Mouse (Mus musculus): ENCODE measurements around the gene Enpp5.

DNA sequence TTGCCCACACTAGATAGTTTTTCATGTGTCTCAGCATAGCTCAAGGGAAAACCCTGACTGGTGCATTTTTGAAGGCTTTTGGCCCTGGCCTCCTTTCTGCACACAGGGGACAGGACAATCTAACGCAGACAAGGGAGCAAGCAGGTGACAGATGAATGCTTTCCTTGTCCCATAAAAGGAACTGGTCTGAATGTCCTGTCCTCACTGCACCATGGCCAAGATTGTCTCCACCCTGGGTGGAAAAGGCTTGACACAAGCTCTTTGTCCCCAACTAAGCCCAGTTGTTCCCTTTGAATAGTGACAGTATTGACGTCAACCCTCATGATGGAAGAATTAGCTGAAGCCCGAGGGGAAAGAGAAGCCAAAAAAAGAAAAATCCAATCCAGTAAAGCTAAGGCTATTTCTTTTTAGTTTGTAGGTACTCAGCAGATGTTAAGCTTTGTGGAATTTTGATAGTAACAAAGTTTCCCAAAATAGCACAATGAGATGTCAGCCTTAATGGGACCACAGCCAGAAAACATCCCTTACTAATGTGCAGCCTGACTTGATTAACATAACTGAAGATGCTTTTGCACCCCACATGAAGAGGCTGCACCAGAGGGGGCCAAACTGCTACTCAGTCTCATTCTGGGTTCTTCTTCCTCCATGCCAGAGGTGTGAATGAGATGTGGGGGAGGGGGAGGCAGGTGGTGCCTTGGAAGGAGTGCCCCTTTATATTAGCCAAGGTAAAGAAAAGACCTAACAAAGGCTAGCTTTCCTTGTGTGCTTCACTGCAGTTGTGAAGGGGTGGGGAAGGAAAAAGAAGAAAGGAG, 47.6 kb upstream of the Enpp5 start:
- no peak for TF ChIP-seq CTCF (IDR thresholded peaks at IDR 0.05; ENCODE audit: control insufficient read depth, insufficient read depth, low read length)
- TF ChIP-seq POLR2A (IDR thresholded peaks at IDR 0.05; ENCODE audit: borderline replicate concordance, control insufficient read depth, low read depth, low read length), result no peak

Data from bone marrow, adult 2 months (tissue).